Mouse (Mus musculus) left cerebral cortex, postnatal 14 days (tissue): Measurements from ENCODE around the gene Atl3. TPM values are rescaled to one million over a fixed set of nuclear protein-coding genes. Genes with fewer than 3 reads are reported as not detected.
A peak's percentile ranks its signal among the peaks of the same experiment; 100 is the strongest.

ENCODE experiments used
- DNase-seq, 2 experiments: peaks; one replicate each; pipeline ENCODE4 v3.0.0; 2021 to 2022; ENCODE audit warnings: low spot score in 2 of 2, mixed read lengths in 1 of 2
- intact Hi-C: fragments of 180-260 bp; cut with DNase I; formaldehyde crosslinking; loops from one replicate; pipeline ENCODE4 v1.15.1; 2025
- long read RNA-seq, 2 experiments: library from polyadenylated mRNA; stranded (forward); transcript quantifications; one replicate each; pipeline ENCODE4 v2.0.0; 2021
- total RNA-seq, 2 experiments: library from RNA; stranded (reverse); gene quantifications; 2 replicates each; pipeline ENCODE4 v1.2.3; 2021

The Atl3 gene
- total RNA-seq, result 10 to 100 TPM; 19.6 to 21.1 TPM
- long read RNA-seq, experiment 1, partial matches to known transcripts, result 1 of 3 reads
- long read RNA-seq, experiment 1, other reads (novel, unspliced or antisense), result 2 of 3 reads
- long read RNA-seq, experiment 2, partial matches to known transcripts, result 0 of 5 reads
- long read RNA-seq, experiment 2, other reads (novel, unspliced or antisense), result 5 of 5 reads

GRCm38 (mm10) chr19:7493352-7494186 is at the start of gene Atl3:
Gene Atl3 (plus strand): TSS chr19:7494040.
- intact Hi-C loops, result no loop called here
- DNase-seq, result no peak

DNA sequence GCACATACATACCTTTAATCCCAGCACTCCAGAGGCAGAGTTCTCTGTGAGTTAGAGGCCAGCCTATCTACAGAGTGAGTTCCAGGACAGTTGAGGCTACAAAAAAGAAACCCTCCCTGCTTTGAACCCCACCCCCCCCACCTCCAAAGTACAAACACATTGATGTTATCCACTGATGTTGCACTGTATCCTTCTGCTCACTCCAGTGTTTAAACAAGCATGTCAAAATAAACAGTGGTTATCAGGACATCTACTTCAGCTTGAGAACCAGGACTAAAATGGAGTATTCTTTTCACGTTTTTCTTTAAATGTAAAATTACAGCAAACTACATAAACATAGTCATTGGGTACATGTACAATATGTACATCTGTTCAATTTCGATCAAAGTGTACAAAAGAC is 48.7 kb upstream of the Atl3 start:
- intact Hi-C loops, result no loop called here
- DNase-seq, result no peak

- intact Hi-C loops, result no loop called here
- DNase-seq, result no peak
Measured at GRCm38 (mm10) chr19:7445596-7445995, 48.2 kb upstream of the Atl3 start.

- intact Hi-C loops, result no loop called here
- peak in 1 of 2 experiments; percentile 33 for DNase-seq
Measured at GRCm38 (mm10) chr19:7456803-7457202, 37.0 kb upstream of the Atl3 start.

GRCm38 (mm10) chr19:7458901-7459300 is 34.9 kb upstream of the Atl3 start:
- no peak for DNase-seq
- intact Hi-C loops, result no loop called here

DNA sequence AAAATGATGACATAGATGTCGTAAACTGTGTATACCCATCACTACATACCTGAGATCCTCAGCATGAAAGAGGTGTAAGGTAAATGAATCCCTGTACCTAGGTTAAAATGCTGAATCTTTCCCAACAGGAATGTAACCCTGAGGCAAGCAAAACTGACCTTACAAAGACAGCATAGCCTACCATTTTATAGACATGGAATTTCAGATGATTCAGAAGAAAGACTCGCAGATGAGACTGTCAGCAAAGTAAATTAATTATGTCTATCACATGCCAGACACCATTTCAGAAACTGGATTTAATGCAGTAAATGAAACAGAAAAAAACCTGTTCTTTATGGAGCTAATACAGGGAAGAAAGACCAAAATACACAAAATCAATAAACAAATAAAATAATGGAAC is 34.5 kb upstream of the Atl3 start:
- intact Hi-C loops, result no loop called here
- DNase-seq, result no peak

DNA sequence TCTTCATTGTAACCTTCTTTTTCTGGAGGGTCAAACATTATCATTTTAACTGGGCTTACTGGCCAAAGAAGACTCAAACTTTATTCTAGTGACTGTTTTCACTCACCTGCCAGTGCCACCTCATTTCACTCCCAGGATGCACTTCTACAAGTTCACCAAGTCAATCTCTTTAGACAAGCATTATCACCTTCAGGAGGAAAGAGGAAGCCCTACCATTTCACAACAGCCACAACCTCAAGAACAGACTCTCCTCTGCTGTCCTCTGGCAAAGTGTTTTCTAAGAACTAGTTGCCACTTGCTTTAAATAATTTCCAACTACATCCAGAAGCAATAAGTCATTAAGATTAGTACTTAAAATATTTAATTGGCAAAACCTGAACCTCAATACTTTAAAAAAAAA is 25.9 kb upstream of the Atl3 start:
- intact Hi-C loops, result no loop called here
- DNase-seq, result no peak

- intact Hi-C loops, result no loop called here
Measured at GRCm38 (mm10) chr19:7470643-7471042, 23.2 kb upstream of the Atl3 start.

DNA sequence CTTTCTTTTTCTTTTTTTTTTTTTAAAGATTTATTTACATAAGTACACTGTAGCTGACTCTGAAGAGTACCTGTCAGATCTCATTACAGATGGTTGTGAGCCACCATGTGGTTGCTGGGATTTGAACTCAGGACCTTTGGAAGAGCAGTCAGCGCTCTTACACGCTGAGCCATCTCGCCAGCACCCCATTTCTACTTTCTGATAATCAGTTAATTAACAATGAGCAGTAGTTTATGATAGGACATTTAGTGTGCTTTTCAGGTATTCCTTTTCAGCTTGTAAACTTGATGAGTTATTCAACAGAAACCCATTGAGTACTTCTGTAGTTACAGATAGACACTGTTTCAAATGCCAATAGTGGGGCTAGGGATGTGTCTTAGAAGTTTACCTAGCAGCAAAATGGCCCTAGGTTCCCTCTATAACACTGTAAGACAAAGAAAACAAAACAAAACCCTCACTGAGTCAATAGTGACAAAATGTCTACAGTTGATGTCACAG is 14.0 kb upstream of the Atl3 start:
- intact Hi-C loops, result loop anchor here (5.0 kb wide), 1 partner anchor 37 kb away; no protein-coding TSS in a partner anchor
- DNase-seq, result no peak

More at GRCm38 (mm10) chr19:7470643-7471042, 23.2 kb upstream of the Atl3 start:
- DNase-seq, result no peak

- peak; percentile 59 to 66 for DNase-seq
- intact Hi-C loops, result loop anchor here (5.0 kb wide), 1 partner anchor 39 kb away; no protein-coding TSS in a partner anchor
Measured at GRCm38 (mm10) chr19:7481541-7482265, 12.1 kb upstream of the Atl3 start.

- intact Hi-C loops, result loop anchor here (5.0 kb wide), 1 partner anchor 40 kb away; no protein-coding TSS in a partner anchor
- no peak for DNase-seq
Measured at GRCm38 (mm10) chr19:7482266-7482598, 11.6 kb upstream of the Atl3 start.

- peak; percentile 97 to 98 for DNase-seq
- intact Hi-C loops, result loop anchor here (5.0 kb wide), 1 partner anchor 41 kb away; no protein-coding TSS in a partner anchor
Measured at GRCm38 (mm10) chr19:7482599-7483511, 11.0 kb upstream of the Atl3 start, which contains the start of gene Rtn3. Gene Rtn3 (minus strand): TSS chr19:7483281.

GRCm38 (mm10) chr19:7483512-7483882 is 10.3 kb upstream of the Atl3 start:
- DNase-seq, result peak; percentile 70 to 93
- intact Hi-C loops, result loop anchor here (5.0 kb wide), 1 partner anchor 41 kb away; no protein-coding TSS in a partner anchor

DNA sequence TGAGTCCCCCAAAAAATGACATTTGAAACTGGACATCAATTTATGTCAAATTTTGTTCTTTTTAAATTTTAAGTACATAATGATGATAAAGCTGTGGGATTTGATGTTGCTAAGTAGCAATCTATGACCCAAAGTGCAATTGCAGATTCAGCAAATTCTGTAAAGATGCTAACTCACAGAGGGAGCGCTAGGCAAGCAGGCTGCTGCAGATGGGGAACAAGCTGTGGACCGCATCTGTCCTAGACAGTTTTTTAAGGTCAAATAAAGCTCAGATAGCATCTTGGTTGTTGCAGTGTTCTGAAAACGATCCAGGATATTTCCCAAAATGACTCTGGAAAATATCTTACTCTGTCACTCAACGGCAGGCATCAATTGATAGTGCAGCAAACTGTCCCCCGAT is 9.8 kb upstream of the Atl3 start:
- peak; percentile 18 to 49 for DNase-seq
- intact Hi-C loops, result loop anchor here (5.0 kb wide), 1 partner anchor 42 kb away; no protein-coding TSS in a partner anchor

GRCm38 (mm10) chr19:7487680-7488079 is 6.2 kb upstream of the Atl3 start:
- intact Hi-C loops, result no loop called here
- no peak for DNase-seq

DNA sequence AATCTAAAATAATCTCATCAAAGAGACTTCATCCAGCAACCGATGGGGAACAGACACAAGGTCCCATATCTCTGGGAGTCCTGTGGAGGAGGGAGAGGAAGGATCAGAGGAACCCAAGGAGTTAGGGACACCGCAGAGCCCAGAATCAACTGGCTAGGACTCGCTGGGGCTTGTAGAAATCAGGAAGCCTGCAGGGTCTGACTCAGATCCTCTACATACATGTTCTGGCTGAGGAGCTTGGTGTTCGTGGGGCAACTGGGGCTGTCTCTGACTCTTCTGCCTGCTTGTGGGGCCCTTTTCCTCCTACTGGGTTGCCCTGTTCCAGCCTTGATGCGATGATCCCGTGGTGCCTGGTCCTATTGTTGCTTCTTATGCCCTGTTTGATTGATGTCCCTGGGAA is 1.9 kb upstream of the Atl3 start:
- intact Hi-C loops, result no loop called here
- no peak for DNase-seq

DNA sequence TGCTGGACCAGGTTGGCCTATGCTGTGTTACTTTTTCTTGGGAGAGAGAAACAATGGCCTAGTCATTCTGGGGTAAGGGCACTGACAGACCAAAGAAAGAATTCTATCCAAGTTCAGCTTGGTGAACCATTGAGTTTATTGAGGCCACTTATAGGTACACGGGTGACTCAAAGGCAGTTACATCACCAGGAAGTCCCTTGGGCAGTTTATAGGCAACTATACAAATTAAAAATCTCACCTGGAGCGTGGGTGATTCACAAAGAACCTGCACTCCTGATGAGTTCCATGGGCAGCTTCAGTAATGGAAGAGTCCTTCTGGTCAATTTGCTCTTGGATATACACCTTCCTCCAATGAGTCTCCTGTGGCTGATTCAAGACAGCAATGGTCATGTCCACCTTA is 1.2 kb upstream of the Atl3 start:
- intact Hi-C loops, result no loop called here
- DNase-seq, result no peak

GRCm38 (mm10) chr19:7494187-7495015 is 561 bp downstream of the Atl3 start:
- peak; percentile 95 to 97 for DNase-seq
- intact Hi-C loops, result no loop called here
